Mouse (Mus musculus): ENCODE data around the gene Birc2. TPM values are rescaled to one million over a fixed set of nuclear protein-coding genes. Genes with fewer than 3 reads are reported as not detected.

Birc2 gene
- total and polyA plus RNA-seq, 3 experiments, result 29.6 to 33.0 TPM; not detected in 1

- no peak overlapping the region for H3K4me3 ChIP-seq (ENCODE audit: control insufficient read depth in 1 of 2, insufficient read depth in 1 of 2, low read depth in 2 of 2, low read length in 2 of 2)
- H3K27ac ChIP-seq (ENCODE audit: control insufficient read depth, low read depth, low read length), result no peak overlapping the region
- H3K4me1 ChIP-seq (ENCODE audit: control insufficient read depth in 1 of 2, insufficient read depth in 2 of 2, low read length in 2 of 2), result peaks cover 0 to 8% of the 10 kb centered on the region in 2 experiments; a peak in 3 of 4 replicates
- H3K79me2 ChIP-seq (ENCODE audit: control insufficient read depth, insufficient read depth, low read length, poor library complexity), result no peaks in the 10 kb centered on the region
- H3K9ac ChIP-seq (ENCODE audit: control insufficient read depth, low read depth, low read length, poor library complexity, severe bottlenecking), result no peak overlapping the region
- peaks cover 0 to 5% of the 10 kb centered on the region in 2 experiments; a peak in 2 of 4 replicates for H3K36me3 ChIP-seq (ENCODE audit: control insufficient read depth in 1 of 2, insufficient read depth in 2 of 2, low read length in 2 of 2)
- H3K9me3 ChIP-seq (replicated peaks; ENCODE audit: insufficient read depth, low read length), result no peaks in the 10 kb centered on the region
- H3K27me3 ChIP-seq (ENCODE audit: control insufficient read depth in 1 of 2, insufficient read depth in 2 of 2, low read length in 2 of 2), result no peaks in the 10 kb centered on the region
- peak; percentile 83 for DNase-seq (ENCODE audit: low read depth, low spot score)
- TF ChIP-seq POLR2A (IDR thresholded peaks at IDR 0.05; ENCODE audit: control insufficient read depth in 1 of 2, insufficient read depth in 1 of 2, low read depth in 1 of 2, low read length in 2 of 2, poor library complexity in 1 of 2) (no peak), TAL1 (IDR thresholded peaks at IDR 0.05; ENCODE audit: low read length) (no peak), MYB (IDR thresholded peaks at IDR 0.05; ENCODE audit: low read depth, low read length) (no peak), TBP (IDR thresholded peaks at IDR 0.05; ENCODE audit: low read depth, low read length) (peak; percentile 37; the same call in 1 of the 2 replicates), ETS1 (IDR thresholded peaks at IDR 0.05; ENCODE audit: low read depth, low read length) (no peak), RAD21 (IDR thresholded peaks at IDR 0.05; ENCODE audit: low read depth, low read length) (peak; percentile 97), NELFE (IDR thresholded peaks at IDR 0.05; ENCODE audit: low read depth, low read length) (0 out of 2 replicates have a peak, but pooled peaks have one; percentile 23), RCOR1 (IDR thresholded peaks at IDR 0.05; ENCODE audit: low read depth, low read length) (no peak), ZC3H11A (IDR thresholded peaks at IDR 0.05; ENCODE audit: low read depth, low read length) (peak; percentile 98), NRF1 (IDR thresholded peaks at IDR 0.05; ENCODE audit: insufficient read depth, low read depth, low read length, poor library complexity, severe bottlenecking) (no peak), MEF2A (IDR thresholded peaks at IDR 0.05; ENCODE audit: extremely low read depth, insufficient replicate concordance, low read depth, low read length, poor library complexity, severe bottlenecking) (no peak), SIN3A (IDR thresholded peaks at IDR 0.05; ENCODE audit: low read length) (peak; percentile 25; the same call in 1 of the 2 replicates), MYC (IDR thresholded peaks at IDR 0.05; ENCODE audit: low read depth, low read length) (0 out of 2 replicates have a peak, but pooled peaks have one; percentile 30), GATA1 (IDR thresholded peaks at IDR 0.05; ENCODE audit: low read depth, low read length) (no peak), MAZ (IDR thresholded peaks at IDR 0.05; ENCODE audit: low read depth, low read length) (no peak), ELF1 (IDR thresholded peaks at IDR 0.05; ENCODE audit: low read depth, low read length) (no peak; the same call in 1 of the 2 replicates), ZKSCAN1 (IDR thresholded peaks at IDR 0.05; ENCODE audit: low read depth, low read length) (no peak), POLR2AphosphoS5 (IDR thresholded peaks at IDR 0.05; ENCODE audit: borderline replicate concordance, low read depth, low read length) (no peak), BHLHE40 (IDR thresholded peaks at IDR 0.05; ENCODE audit: borderline replicate concordance, low read depth, low read length) (no peak), POLR2AphosphoS2 (IDR thresholded peaks at IDR 0.05; ENCODE audit: low read length) (no peak), CHD2 (IDR thresholded peaks at IDR 0.05; ENCODE audit: low read length) (no peak), USF1 (IDR thresholded peaks at IDR 0.05; ENCODE audit: low read depth, low read length) (no peak), KAT2A (conservative IDR thresholded peaks at IDR 0.05; ENCODE audit: low read depth, low read length) (no peak), CTCF (IDR thresholded peaks at IDR 0.05 in 2 of 3, conservative IDR thresholded peaks at IDR 0.05 in 1 of 3; ENCODE audit: control insufficient read depth in 1 of 3, insufficient read depth in 1 of 3, low read depth in 2 of 3, low read length in 3 of 3, poor library complexity in 1 of 3, severe bottlenecking in 1 of 3) (peak; percentile 58 to 98 (median 69)), GABPA (IDR thresholded peaks at IDR 0.05; ENCODE audit: low read depth, low read length) (no peak), UBTF (IDR thresholded peaks at IDR 0.05; ENCODE audit: borderline replicate concordance, insufficient read depth, low read depth, low read length) (no peak), USF2 (IDR thresholded peaks at IDR 0.05; ENCODE audit: borderline replicate concordance in 1 of 2, insufficient read depth in 1 of 2, low read depth in 1 of 2, low read length in 2 of 2) (no peak), CHD1 (IDR thresholded peaks at IDR 0.05; ENCODE audit: low read depth, low read length) (no peak), JUND (IDR thresholded peaks at IDR 0.05; ENCODE audit: low read depth, low read length) (peak; percentile 63; the same call in 1 of the 2 replicates), MAX (IDR thresholded peaks at IDR 0.05; ENCODE audit: low read length) (no peak), MAFK (IDR thresholded peaks at IDR 0.05; ENCODE audit: borderline replicate concordance, low read depth, low read length) (no peak), E2F4 (IDR thresholded peaks at IDR 0.05; ENCODE audit: borderline replicate concordance, low read depth, low read length) (no peak), ZMIZ1 (IDR thresholded peaks at IDR 0.05; ENCODE audit: low read depth, low read length) (no peak), MXI1 (IDR thresholded peaks at IDR 0.05; ENCODE audit: low read depth, low read length) (0 out of 2 replicates have a peak, but pooled peaks have one; percentile 24), EP300 (IDR thresholded peaks at IDR 0.05; ENCODE audit: low read depth in 1 of 2, low read length in 2 of 2) (no peak), TCF12 (IDR thresholded peaks at IDR 0.05; ENCODE audit: low read depth, low read length) (0 out of 2 replicates have a peak, but pooled peaks have one; percentile 45), SMC3 (IDR thresholded peaks at IDR 0.05; ENCODE audit: low read depth, low read length) (peak; percentile 99)
Measured at GRCm38 (mm10) chr9:7855374-7855773, 18.5 kb upstream of the Birc2 start.
